ENCODE assay signal across 8 mouse cellular contexts in genomic region chr15:103165379-103165778, GRCm38 (mm10). TPM values are rescaled to one million over a fixed set of nuclear protein-coding genes. Genes with fewer than 3 reads are reported as not detected.
DNase-seq lines count a peak whose midpoint lies in the region; ATAC-seq and TF ChIP-seq lines count a peak whose summit lies in the region.

No protein-coding gene starts in this region.

- no peaks in the 10 kb centered on the region for H3K36me3 ChIP-seq in heart, embryonic 10.5 days
- H3K36me3 ChIP-seq in kidney, postnatal 0 days (ENCODE audit: insufficient read depth, low read length): no peaks in the 10 kb centered on the region
- H3K36me3 ChIP-seq in liver, adult 2 months (ENCODE audit: control insufficient read depth, insufficient read depth, low read length): no peaks in the 10 kb centered on the region

- no peaks in the 10 kb centered on the region for H3K9me3 ChIP-seq in heart, embryonic 10.5 days
- no peaks in the 10 kb centered on the region for H3K9me3 ChIP-seq in kidney, postnatal 0 days (replicated peaks; ENCODE audit: low read length)

- DNase-seq in 416B (ENCODE audit: low read depth): peak; percentile 91
- DNase-seq in heart, embryonic 10.5 days (ENCODE audit: low spot score): peak; percentile 93
- peak; percentile 95 for DNase-seq in kidney, postnatal 0 days (ENCODE audit: low spot score)
- peak; percentile 71 for DNase-seq in liver, adult 2 months (ENCODE audit: extremely low read depth, low read depth, low spot score)
- DNase-seq in naive thymus-derived CD4-positive, alpha-beta T cell, adult 2 months (ENCODE audit: low read depth): peak; percentile 90
- DNase-seq in spleen, postnatal 4 days (ENCODE audit: low spot score in 2 of 2): peak; percentile 77 to 92

- no peak overlapping the region for H3K9ac ChIP-seq in kidney, postnatal 0 days (ENCODE audit: low read depth, low read length)
- no peak overlapping the region for H3K9ac ChIP-seq in liver, adult 2 months (ENCODE audit: low read depth, low read length)

- H3K79me2 ChIP-seq in liver, adult 2 months (ENCODE audit: control insufficient read depth, insufficient read depth, low read length): no peaks in the 10 kb centered on the region

- WGBS in bone marrow, adult 2 months: 4% methylated on average over 13 of the region's 13 CpGs
- WGBS in heart, embryonic 10.5 days: under 1% methylated on average over 13 of the region's 13 CpGs
- under 1% methylated on average over 13 of the region's 13 CpGs for WGBS in kidney, postnatal 0 days
- 5% methylated on average over 13 of the region's 13 CpGs for WGBS in liver, adult 2 months

- H3K27me3 ChIP-seq in heart, embryonic 10.5 days (ENCODE audit: insufficient read depth, poor library complexity, severe bottlenecking): peaks cover 56% of the 10 kb centered on the region
- H3K27me3 ChIP-seq in kidney, postnatal 0 days (ENCODE audit: insufficient read depth, low read length): no peaks in the 10 kb centered on the region
- peaks cover 14% of the 10 kb centered on the region for H3K27me3 ChIP-seq in liver, adult 2 months (ENCODE audit: control insufficient read depth, insufficient read depth, low read length)

- peak; percentile 90 for TF ChIP-seq CTCF in bone marrow, adult 2 months (IDR thresholded peaks at IDR 0.05; ENCODE audit: control insufficient read depth, insufficient read depth, low read length)
- peak; percentile 88 for TF ChIP-seq CTCF in embryonic fibroblast, embryonic 13.5 days (IDR thresholded peaks at IDR 0.05; ENCODE audit: borderline replicate concordance, insufficient read depth, low read length)
- peak; percentile 99 for TF ChIP-seq CTCF in kidney, postnatal 0 days (IDR thresholded peaks at IDR 0.05; ENCODE audit: low read depth)
- TF ChIP-seq CTCF in liver, adult 2 months (IDR thresholded peaks at IDR 0.05; ENCODE audit: low read depth, low read length): peak; percentile 97

- ATAC-seq in kidney, postnatal 0 days (replicated peaks; ENCODE audit: low FRiP score, low read depth): 0 out of 2 replicates have a peak, but pooled peaks have one; percentile 27

- peaks cover 2% of the 10 kb centered on the region for H3K4me1 ChIP-seq in bone marrow, adult 2 months (ENCODE audit: control insufficient read depth, insufficient read depth, low read length)
- peaks cover 9% of the 10 kb centered on the region for H3K4me1 ChIP-seq in embryonic fibroblast, embryonic 13.5 days (ENCODE audit: control insufficient read depth, insufficient read depth, low read length)
- H3K4me1 ChIP-seq in heart, embryonic 10.5 days: peaks cover 33% of the 10 kb centered on the region
- peaks cover 16% of the 10 kb centered on the region for H3K4me1 ChIP-seq in kidney, postnatal 0 days (replicated peaks; ENCODE audit: insufficient read depth, low read length)
- H3K4me1 ChIP-seq in liver, adult 2 months (ENCODE audit: control insufficient read depth, insufficient read depth, low read length): no peaks in the 10 kb centered on the region; the same call in 1 of the 2 replicates

- H3K27ac ChIP-seq in bone marrow, adult 2 months (ENCODE audit: control insufficient read depth, insufficient read depth, low read depth, low read length, poor library complexity): no peak overlapping the region
- no peak overlapping the region for H3K27ac ChIP-seq in embryonic fibroblast, embryonic 13.5 days (ENCODE audit: insufficient read depth, low read length)
- H3K27ac ChIP-seq in heart, embryonic 10.5 days: peak overlapping the region; percentile 57; the same call in 1 of the 2 replicates
- no peak overlapping the region for H3K27ac ChIP-seq in kidney, postnatal 0 days
- H3K27ac ChIP-seq in liver, adult 2 months (replicated peaks; ENCODE audit: insufficient read depth, low read depth, low read length): no peak overlapping the region

- no peak for TF ChIP-seq POLR2A in bone marrow, adult 2 months (IDR thresholded peaks at IDR 0.05; ENCODE audit: borderline replicate concordance, control insufficient read depth, low read depth, low read length)
- no peak for TF ChIP-seq POLR2A in embryonic fibroblast, embryonic 13.5 days (IDR thresholded peaks at IDR 0.05; ENCODE audit: low read depth, low read length)
- TF ChIP-seq POLR2A in liver, adult 2 months (IDR thresholded peaks at IDR 0.05; ENCODE audit: extremely low read depth, insufficient read depth, low read length): no peak

- H3K4me2 ChIP-seq in kidney, postnatal 0 days (ENCODE audit: low read length): no peak overlapping the region

- H3K4me3 ChIP-seq in bone marrow, adult 2 months (replicated peaks; ENCODE audit: control insufficient read depth, low read depth, low read length): no peak overlapping the region
- no peak overlapping the region for H3K4me3 ChIP-seq in embryonic fibroblast, embryonic 13.5 days (ENCODE audit: insufficient read depth, low read length)
- 0 out of 2 replicates have a peak overlapping the region, but pooled peaks have one; percentile 13 for H3K4me3 ChIP-seq in heart, embryonic 10.5 days
- no peak overlapping the region for H3K4me3 ChIP-seq in kidney, postnatal 0 days (replicated peaks; ENCODE audit: low read depth, low read length)
- H3K4me3 ChIP-seq in liver, adult 2 months (ENCODE audit: insufficient read depth, low read depth, low read length): no peak overlapping the region

RNA-seq across cellular contexts. Expression of gene Smug1, which starts 1.5 kb away (rescaled TPM):
- polyA plus RNA-seq in bone marrow, adult 2 months (2011; ENCODE audit: insufficient read depth, insufficient read length, low replicate concordance, missing spikeins): 3.0 and 3.9 TPM in 2 replicates
- 10.4 and 11.0 TPM in 2 replicates for polyA plus RNA-seq in embryonic fibroblast, embryonic 13.5 days (2011; ENCODE audit: insufficient read length, low read depth, missing spikeins)
- polyA plus RNA-seq in heart, embryonic 10.5 days (2016; fragmentation: Nextera tagmentation; extraction: Ambion mirVana): 16.2 and 19.5 TPM in 2 replicates
- 13.0 TPM in 2 replicates for polyA plus RNA-seq in kidney, postnatal 0 days (2015; fragmentation: Nextera tagmentation; extraction: Ambion mirVana)
- total RNA-seq in liver, adult 2 months (2014; rRNA removed): 6.8 and 8.1 TPM in 2 replicates
- polyA plus RNA-seq in liver, adult 2 months (2012; rRNA removed): 9.9 and 11.1 TPM in 2 replicates
